Mouse (Mus musculus) activated CD4-positive, CD25-positive, alpha-beta regulatory T cell (primary cell): ENCODE measurements around the gene Slc39a7. TPM values are rescaled to one million over a fixed set of nuclear protein-coding genes. Genes with fewer than 3 reads are reported as not detected.

Experiments used
- polyA plus RNA-seq, 2 experiments: library from polyadenylated mRNA; unstranded; fragments of 100-300 nt; shearing (Covaris generic); gene quantifications; one replicate each; pipeline ENCODE4 v1.2.1; 2017

Slc39a7 gene
- 10 to 100 TPM; 80.0 to 90.9 TPM for polyA plus RNA-seq

DNA sequence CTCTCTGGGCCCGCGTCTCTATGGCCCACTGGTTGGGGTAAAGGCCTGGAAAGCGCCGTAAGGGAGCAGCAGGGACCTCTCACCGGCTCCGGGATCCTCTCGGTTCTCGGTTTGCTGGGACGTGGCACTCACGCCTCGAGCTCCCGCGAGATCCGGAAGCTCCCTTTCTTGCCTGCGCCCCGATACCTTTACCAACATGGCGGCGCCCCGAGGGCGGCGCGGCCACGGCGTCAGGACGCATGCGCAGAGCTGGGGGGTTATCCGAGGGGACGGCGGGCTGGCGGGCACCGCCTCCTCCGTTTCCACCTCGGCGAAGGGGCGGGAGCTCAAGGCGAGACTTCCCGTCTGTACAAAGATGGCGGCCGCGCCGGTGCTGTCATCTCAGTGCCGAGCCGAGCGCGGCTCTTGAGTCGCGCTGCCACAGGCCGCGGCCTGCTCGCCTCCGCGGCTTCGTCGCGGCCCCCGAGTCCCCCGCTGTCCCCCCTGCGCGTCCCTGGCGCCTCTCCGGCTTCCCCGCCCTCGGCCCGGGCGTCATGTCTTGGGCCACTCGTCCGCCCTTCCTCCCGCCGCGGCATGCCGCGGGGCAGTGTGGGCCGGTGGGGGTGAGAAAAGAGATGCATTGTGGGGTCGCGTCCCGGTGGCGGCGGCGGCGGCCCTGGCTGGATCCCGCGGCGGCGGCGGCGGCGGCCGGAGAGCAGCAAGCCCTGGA lies at the start of gene Slc39a7, which contains the start of gene Rxrb:
Gene Slc39a7 (minus strand): TSS at position 218 of the 709 bp plus-strand sequence.
Gene Rxrb (plus strand): TSS at position 348 of the 709 bp plus-strand sequence.

DNA sequence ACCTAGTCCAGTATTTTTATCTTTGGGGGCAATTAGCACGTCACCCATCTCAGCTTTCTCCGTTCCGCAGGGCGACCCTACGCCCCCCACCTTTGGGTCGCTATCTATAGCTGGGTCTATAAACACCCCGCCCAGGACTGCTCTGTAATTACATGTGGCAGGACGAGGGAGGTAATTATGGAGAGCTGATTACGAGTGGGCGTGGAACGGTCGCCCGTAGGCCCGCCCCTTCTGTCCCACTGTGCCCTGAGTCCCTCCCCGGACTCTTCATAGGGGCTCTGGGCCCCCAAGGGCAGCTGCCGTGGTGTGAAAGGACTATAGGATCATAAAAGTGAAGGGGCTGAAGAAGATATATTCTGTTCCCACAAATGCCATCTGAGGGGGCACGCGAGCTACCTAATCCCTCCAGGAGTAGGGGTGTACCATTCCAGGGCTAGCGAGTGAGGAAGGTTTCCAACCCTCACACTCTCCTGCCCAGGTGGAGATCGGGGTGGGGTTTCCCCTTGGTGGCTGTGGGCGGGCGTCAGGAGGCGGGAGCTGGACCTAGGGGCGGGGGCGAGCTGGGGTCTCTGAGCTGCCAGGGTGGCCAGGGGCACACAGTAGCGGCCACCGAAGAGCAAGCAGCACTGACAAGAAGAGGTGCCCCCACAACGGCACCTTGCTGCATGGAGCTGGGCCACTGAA lies 7.5 kb upstream of the Slc39a7 start, which contains the start of gene Col11a2:
Gene Col11a2 (plus strand): TSS at position 560 of the 684 bp plus-strand sequence.

DNA sequence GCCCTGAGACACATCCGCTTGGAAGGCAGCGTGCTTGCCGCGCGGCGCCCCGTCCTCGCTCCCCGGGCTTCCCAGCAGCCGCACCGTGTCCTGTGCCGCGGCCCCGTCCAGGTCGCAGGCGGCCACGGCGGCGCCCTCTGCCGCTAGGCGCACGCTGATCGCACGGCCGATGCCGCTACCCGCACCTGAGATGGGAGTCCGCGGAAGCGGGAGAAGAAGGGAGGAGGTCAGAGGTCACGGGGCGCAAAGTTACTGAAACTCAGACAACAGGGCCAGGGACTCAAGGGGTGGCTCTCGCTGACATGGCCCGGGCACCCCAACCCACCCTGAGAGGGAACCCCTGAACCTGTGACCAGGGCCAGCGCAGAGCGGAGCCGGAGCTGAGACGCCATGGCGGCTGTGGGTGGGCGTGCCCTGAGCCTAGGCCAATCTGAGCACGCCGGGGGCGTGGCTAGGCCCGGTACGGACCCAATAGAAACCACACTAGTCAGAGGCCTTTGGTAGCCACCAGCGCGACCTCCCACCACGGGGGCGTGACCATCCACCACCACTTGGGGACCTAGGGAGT lies 3.7 kb downstream of the Slc39a7 start, which contains the start of gene H2-Ke6:
Gene H2-Ke6 (minus strand): TSS at position 405 of the 568 bp plus-strand sequence.

DNA sequence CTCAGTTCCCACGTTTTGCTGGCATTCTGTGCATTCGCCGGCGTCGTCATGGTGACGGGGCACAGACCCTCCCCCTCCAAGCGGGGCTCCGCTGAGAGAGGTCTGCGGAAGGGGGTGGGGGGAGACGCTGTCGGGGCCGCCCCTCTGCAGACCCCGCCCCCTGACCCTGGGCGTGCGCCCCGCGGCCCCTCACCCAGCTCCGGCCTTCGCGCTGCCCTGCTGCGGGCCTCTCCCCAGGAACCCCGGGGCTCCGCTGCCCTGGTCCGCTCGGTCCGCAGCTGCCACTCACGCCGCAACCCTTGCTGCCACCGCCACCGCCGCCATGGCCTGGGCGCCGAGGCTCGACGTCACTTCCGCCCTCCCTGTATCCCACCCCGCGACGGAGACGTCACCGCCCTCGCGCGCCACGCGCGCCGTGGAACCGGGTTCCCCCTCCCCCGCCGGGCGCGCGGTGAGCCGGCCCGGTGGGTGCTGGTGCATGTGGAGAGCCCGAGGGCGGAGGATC lies 7.1 kb downstream of the Slc39a7 start, which contains the start of gene Ring1:
Gene Ring1 (minus strand): TSS at position 364 of the 505 bp plus-strand sequence.

DNA sequence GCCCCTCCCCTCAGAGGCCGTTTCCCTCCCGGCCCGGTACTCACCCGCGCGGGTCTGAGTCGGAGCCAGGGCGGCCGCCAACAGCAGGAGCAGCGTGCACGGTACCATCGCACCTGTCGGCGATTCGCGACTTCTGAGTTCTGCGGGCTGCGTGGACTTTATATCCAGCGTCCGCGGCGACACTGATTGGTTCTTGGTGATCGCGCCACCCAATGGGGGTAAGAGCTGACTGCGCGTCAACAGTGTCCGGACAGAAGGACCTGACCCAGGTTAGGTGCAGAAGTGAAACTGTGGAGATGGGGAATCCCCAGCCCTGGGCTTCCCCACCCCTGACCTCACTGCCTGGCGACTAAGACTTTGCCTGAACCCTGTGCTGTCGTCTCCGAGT lies 31.3 kb downstream of the Slc39a7 start, which contains the start of gene H2-K1:
Gene H2-K1 (minus strand): TSS at position 198 of the 388 bp plus-strand sequence.

Other genes with a start within 250 kb of the Slc39a7 start
- 1 to 10 TPM; 2.2 to 9.0 TPM for gene Angptl4, start 249.9 kb downstream of the Slc39a7 start, polyA plus RNA-seq
- gene Kank3, start 221.2 kb downstream of the Slc39a7 start, polyA plus RNA-seq, result 1 to 10 TPM; 5.5 to 8.4 TPM
- 1,000 to 10,000 TPM in 1 of 2 experiments, 100 to 1,000 TPM in 1; 711 to 1,323 TPM for gene Rps28, start 207.1 kb downstream of the Slc39a7 start, polyA plus RNA-seq
- 100 to 1,000 TPM; 336 to 377 TPM for gene Ndufa7, start 207.1 kb downstream of the Slc39a7 start, polyA plus RNA-seq
- 10 to 100 TPM; 10.3 to 32.6 TPM for gene Cd320, start 188.6 kb downstream of the Slc39a7 start, polyA plus RNA-seq
- not detected for gene Gm7029, start 157.8 kb downstream of the Slc39a7 start, polyA plus RNA-seq
- 10 to 100 TPM in 1 of 2 experiments, 1 to 10 TPM in 1; 5.4 to 10.0 TPM for gene Kifc1, start 141.0 kb downstream of the Slc39a7 start, polyA plus RNA-seq
- gene Platr17, start 126.5 kb downstream of the Slc39a7 start, polyA plus RNA-seq, result 1 to 10 TPM; 3.2 to 8.3 TPM
- 100 to 1,000 TPM; 126 to 129 TPM for gene Daxx, start 122.3 kb downstream of the Slc39a7 start, polyA plus RNA-seq
- gene Tapbp, start 115.8 kb downstream of the Slc39a7 start, polyA plus RNA-seq, result 100 to 1,000 TPM; 650 to 721 TPM
- 10 to 100 TPM; 18.2 to 18.6 TPM for gene Zbtb22, start 115.8 kb downstream of the Slc39a7 start, polyA plus RNA-seq
- gene Rgl2, start 102.1 kb downstream of the Slc39a7 start, polyA plus RNA-seq, result 100 to 1,000 TPM; 109 to 112 TPM
- gene Pfdn6, start 91.3 kb downstream of the Slc39a7 start, polyA plus RNA-seq, result 100 to 1,000 TPM; 145 to 156 TPM
- 10 to 100 TPM; 46.5 to 72.2 TPM for gene Wdr46, start 91.0 kb downstream of the Slc39a7 start, polyA plus RNA-seq
- gene B3galt4, start 80.2 kb downstream of the Slc39a7 start, polyA plus RNA-seq, result 10 to 100 TPM; 37.5 to 47.5 TPM
- 10 to 100 TPM; 61.1 to 66.8 TPM for gene Vps52, start 75.9 kb downstream of the Slc39a7 start, polyA plus RNA-seq
- 1,000 to 10,000 TPM; 1,636 to 3,186 TPM for gene Rps18, start 75.7 kb downstream of the Slc39a7 start, polyA plus RNA-seq
- gene H2-K1, start 31.3 kb downstream of the Slc39a7 start, polyA plus RNA-seq, result over 10,000 TPM; 11,900 to 12,872 TPM
- gene Ring1, start 7.0 kb downstream of the Slc39a7 start, polyA plus RNA-seq, result 10 to 100 TPM; 27.7 to 36.2 TPM
- gene H2-Ke6, start 3.6 kb downstream of the Slc39a7 start, polyA plus RNA-seq, result 100 to 1,000 TPM; 183 to 346 TPM
- 10 to 100 TPM; 43.3 to 60.3 TPM for gene Rxrb, start 130 bp upstream of the Slc39a7 start, polyA plus RNA-seq
- 1 to 10 TPM in 1 of 2 experiments, under 1 TPM in 1; 0.86 to 1.7 TPM for gene Col11a2, start 7.8 kb upstream of the Slc39a7 start, polyA plus RNA-seq
- gene H2-Oa, start 60.7 kb upstream of the Slc39a7 start, polyA plus RNA-seq, result 10 to 100 TPM; 19.9 to 60.5 TPM
- 100 to 1,000 TPM; 113 to 424 TPM for gene H2-DMa, start 87.9 kb upstream of the Slc39a7 start, polyA plus RNA-seq
- gene Brd2, start 91.0 kb upstream of the Slc39a7 start, polyA plus RNA-seq, result 100 to 1,000 TPM; 158 to 192 TPM
- gene H2-DMb2, start 111.6 kb upstream of the Slc39a7 start, polyA plus RNA-seq, result 10 to 100 TPM in 1 of 2 experiments, 1 to 10 TPM in 1; 6.4 to 25.9 TPM
- 10 to 100 TPM in 1 of 2 experiments, 1 to 10 TPM in 1; 3.4 to 17.2 TPM for gene H2-DMb1, start 121.4 kb upstream of the Slc39a7 start, polyA plus RNA-seq
- 100 to 1,000 TPM; 385 to 581 TPM for gene Tap1, start 155.9 kb upstream of the Slc39a7 start, polyA plus RNA-seq
- gene Psmb9, start 156.1 kb upstream of the Slc39a7 start, polyA plus RNA-seq, result 100 to 1,000 TPM; 596 to 730 TPM
- gene Psmb8, start 166.0 kb upstream of the Slc39a7 start, polyA plus RNA-seq, result 1,000 to 10,000 TPM; 1,449 to 1,599 TPM
- gene Tap2, start 171.8 kb upstream of the Slc39a7 start, polyA plus RNA-seq, result 100 to 1,000 TPM; 207 to 347 TPM
- gene H2-Ob, start 207.2 kb upstream of the Slc39a7 start, polyA plus RNA-seq, result 10 to 100 TPM; 22.8 to 55.0 TPM
- gene H2-Ab1, start 226.0 kb upstream of the Slc39a7 start, polyA plus RNA-seq, result 10 to 100 TPM; 40.5 to 91.7 TPM